26 mouse cellular contexts compared by ENCODE assay signal in the genomic region with DNA sequence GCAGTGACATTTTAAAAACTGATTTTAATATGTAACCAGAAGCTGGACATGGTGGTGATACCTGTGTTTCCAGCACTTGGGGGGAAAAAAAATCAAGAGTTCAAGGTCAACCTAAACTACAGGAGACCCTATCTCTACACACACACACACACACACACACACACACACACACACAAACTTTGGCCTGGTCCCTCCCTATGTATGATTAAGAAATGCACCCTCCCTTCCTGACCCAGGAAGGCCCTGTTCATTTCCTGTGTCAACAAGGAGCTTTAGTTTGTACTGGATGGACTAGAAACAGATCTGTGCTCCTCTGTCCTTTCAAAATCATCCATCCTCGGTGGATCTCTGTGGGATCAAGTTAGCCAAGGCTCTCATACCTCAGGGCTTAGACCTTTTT. TPM values are rescaled to one million over a fixed set of nuclear protein-coding genes. Genes with fewer than 3 reads are reported as not detected.
"Had no signal": no experiment of that assay in that cellular context is flagged by ENCODE, and none has a peak within 500 bp of the region (broad histone marks: within the 10 kb centered on the region; RNA-seq: fewer than 3 reads in every experiment).

No protein-coding gene starts in this region.

RNA-seq across cellular contexts. Expression of gene Heatr4, which starts 46.1 kb away (rescaled TPM):
- total RNA-seq: common myeloid progenitor, adult 5-6 weeks; gastrocnemius, adult 18-20 months; gastrocnemius, adult 2 months; gastrocnemius, adult 8-10 months; gastrocnemius, postnatal 10 days; gastrocnemius, postnatal 14 days; gastrocnemius, postnatal 25 days; gastrocnemius, postnatal 36 days; gastrocnemius, postnatal 4 days; granulocyte monocyte progenitor cell, adult 5-6 weeks; heart, adult 18-20 months; heart, adult 8-10 months had no signal
- polyA plus RNA-seq: embryonic facial prominence, embryonic 10.5 days; embryonic facial prominence, embryonic 11.5 days; embryonic facial prominence, embryonic 12.5 days; embryonic facial prominence, embryonic 13.5 days; embryonic facial prominence, embryonic 14.5 days; embryonic facial prominence, embryonic 15.5 days; erythroblast, embryonic 14.5 days; forebrain, embryonic 10.5 days; forebrain, embryonic 11.5 days; forebrain, embryonic 12.5 days; forebrain, embryonic 14.5 days; forebrain, embryonic 15.5 days; forebrain, embryonic 16.5 days; gonadal fat pad, adult 2 months had no signal
